Mouse (Mus musculus): ENCODE results near the gene Ppp1r12b. TPM values are rescaled to one million over a fixed set of nuclear protein-coding genes. Genes with fewer than 3 reads are reported as not detected.
A peak's percentile ranks its signal among the peaks of the same experiment; 100 is the strongest.

Gene Ppp1r12b
- polyA plus RNA-seq, 1 experiment from 2014 or later = 21.2 TPM

DNA sequence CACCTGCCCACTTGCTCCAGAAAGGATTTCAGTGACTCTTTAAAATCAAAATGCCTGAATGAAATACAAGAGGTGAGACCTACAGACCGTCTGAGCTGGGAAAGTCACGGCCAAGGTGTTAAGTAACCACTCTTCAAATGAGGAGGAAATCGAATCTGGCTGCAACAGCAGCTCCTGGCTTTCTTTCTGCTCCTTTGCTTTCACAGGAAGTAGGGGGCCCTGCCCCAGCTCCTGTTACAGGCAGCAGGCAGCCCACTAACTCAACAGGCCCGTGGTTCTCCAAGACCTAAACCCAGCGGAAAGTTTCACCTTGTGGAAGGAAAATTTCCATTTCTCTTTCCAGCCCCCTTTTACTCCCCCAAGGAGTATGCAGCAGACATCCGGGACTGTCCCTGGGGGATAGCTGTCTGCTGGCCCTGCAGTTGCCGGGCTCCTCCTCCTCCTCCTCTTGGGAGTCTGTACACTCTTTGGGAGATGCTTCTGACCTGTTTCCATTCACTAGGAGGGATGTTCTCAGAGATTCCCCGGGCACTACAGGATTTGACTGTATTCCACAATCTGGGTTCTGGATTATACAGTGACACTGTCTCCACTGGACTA lies 36.4 kb upstream of the Ppp1r12b start:
- Histone ChIP-seq H3K27me3 (ENCODE audit: control insufficient read depth, insufficient read depth, low read length) (no peaks in the 10 kb centered on the region), H3K4me1 (ENCODE audit: control insufficient read depth, insufficient read depth, low read length) (no peaks in the 10 kb centered on the region), H3K9me3 (ENCODE audit: control insufficient read depth, low read length) (no peaks in the 10 kb centered on the region), H3K9ac (replicated peaks; ENCODE audit: low read depth, low read length) (no peak overlapping the region), H3K4me3 (ENCODE audit: low read depth, low read length) (no peak overlapping the region), H3K36me3 (ENCODE audit: control insufficient read depth, insufficient read depth, low read length) (no peaks in the 10 kb centered on the region), H3K27ac (ENCODE audit: low read depth, low read length) (no peak overlapping the region), H3K4me2 (ENCODE audit: low read depth, low read length) (no peak overlapping the region)
- ATAC-seq (ENCODE audit: low read depth) = no peak
- 53% methylated on average over 8 of the region's 8 CpGs for WGBS

DNA sequence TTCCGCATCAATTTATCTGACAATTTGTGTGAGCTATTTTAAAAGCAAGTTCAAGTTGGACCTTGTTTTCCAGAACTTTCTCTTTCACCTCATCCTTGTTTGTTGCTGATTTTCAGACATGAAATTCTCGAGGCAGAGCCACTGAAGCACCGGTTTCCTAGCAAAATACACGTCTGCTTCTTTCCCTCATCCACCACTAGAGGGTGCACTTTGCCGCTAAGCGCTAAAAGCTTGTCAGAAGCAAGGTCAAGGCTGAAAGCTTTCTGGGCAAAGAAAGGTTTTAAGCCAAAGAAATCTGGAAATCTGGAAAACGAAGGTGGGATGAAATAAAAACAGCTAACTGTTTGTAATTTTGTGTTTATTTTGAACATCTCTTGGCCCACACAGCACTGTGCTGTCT lies 33.6 kb upstream of the Ppp1r12b start:
- Histone ChIP-seq H3K36me3 (ENCODE audit: control insufficient read depth, insufficient read depth, low read length) (no peaks in the 10 kb centered on the region), H3K27me3 (ENCODE audit: control insufficient read depth, insufficient read depth, low read length) (no peaks in the 10 kb centered on the region), H3K4me2 (ENCODE audit: low read depth, low read length) (no peak overlapping the region), H3K9me3 (ENCODE audit: control insufficient read depth, low read length) (no peaks in the 10 kb centered on the region), H3K9ac (replicated peaks; ENCODE audit: low read depth, low read length) (no peak overlapping the region), H3K4me1 (ENCODE audit: control insufficient read depth, insufficient read depth, low read length) (no peaks in the 10 kb centered on the region), H3K4me3 (ENCODE audit: low read depth, low read length) (no peak overlapping the region), H3K27ac (ENCODE audit: low read depth, low read length) (no peak overlapping the region)
- ATAC-seq (ENCODE audit: low read depth) = no peak
- 10% methylated on average over 7 of the region's 7 CpGs for WGBS

DNA sequence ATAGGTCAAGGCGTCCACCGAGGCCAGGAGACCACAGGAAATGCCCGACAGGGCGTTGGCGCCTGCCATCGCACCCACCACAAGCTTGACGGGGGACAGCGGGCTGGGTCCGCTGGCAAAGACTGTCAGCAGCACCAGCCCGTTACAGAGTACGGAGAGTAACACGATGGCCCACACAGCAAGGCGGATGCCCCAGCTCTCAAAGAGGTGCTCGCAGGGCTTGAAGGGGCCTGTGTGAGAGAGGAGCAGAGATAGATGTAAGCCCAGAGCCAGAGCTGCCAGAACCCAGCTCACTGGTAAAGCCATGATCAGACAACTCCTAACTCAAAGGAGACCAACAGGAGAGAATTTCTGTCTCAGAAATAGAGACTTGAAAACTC lies 32.2 kb upstream of the Ppp1r12b start:
- Histone ChIP-seq H3K4me2 (ENCODE audit: low read depth, low read length) (peak overlapping the region; percentile 80), H3K27me3 (ENCODE audit: control insufficient read depth, insufficient read depth, low read length) (no peaks in the 10 kb centered on the region), H3K27ac (ENCODE audit: low read depth, low read length) (no peak overlapping the region), H3K9me3 (ENCODE audit: control insufficient read depth, low read length) (no peaks in the 10 kb centered on the region), H3K4me1 (ENCODE audit: control insufficient read depth, insufficient read depth, low read length) (no peaks in the 10 kb centered on the region), H3K9ac (replicated peaks; ENCODE audit: low read depth, low read length) (peak overlapping the region; percentile 43), H3K36me3 (ENCODE audit: control insufficient read depth, insufficient read depth, low read length) (no peaks in the 10 kb centered on the region), H3K4me3 (ENCODE audit: low read depth, low read length) (peak overlapping the region; percentile 35)
- peak; percentile 53; the same call in 1 of the 2 replicates for ATAC-seq (ENCODE audit: low read depth)
- 19% methylated on average over 14 of the region's 14 CpGs for WGBS

DNA sequence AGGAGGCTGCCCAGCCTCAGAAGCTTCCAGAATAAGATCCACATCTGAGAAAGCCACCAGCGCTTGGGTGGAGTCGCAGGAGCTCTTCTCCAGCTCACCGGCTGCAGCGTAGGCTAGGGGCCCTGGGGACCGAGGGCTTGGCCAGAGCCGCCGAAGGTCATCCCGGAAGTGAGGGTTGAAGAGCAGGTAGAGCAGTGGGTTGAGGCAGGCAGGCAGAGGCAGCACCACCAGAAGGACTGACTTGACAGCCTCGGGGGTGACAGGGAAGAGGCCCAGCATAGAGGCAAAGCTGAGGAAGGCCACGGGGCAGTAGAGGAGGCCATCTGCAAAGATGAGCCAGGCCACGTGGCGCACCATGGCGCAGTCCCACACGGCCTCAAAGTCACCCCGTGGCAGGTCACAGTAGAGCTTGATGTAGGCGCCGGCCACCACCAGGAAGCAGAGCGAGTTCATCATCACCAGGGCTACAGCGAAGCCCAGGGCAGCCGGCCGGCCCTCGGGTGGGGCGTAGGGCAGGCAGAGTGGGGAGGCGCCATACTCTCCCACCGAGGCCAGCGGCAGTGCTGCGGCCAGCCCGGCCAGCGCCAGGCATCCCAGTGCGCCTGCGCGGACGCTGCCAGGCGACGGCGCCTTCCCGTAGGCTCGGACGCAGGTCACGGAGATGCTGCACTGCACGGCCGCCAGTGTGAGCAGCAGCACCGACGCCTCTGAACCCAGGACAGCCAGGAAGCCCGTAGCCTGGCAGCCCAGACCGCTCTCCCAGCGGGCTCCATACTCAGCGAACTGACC lies 31.6 kb upstream of the Ppp1r12b start:
- peak overlapping the region; percentile 35 for H3K4me3 ChIP-seq (ENCODE audit: low read depth, low read length)
- H3K4me2 ChIP-seq (ENCODE audit: low read depth, low read length) = peak overlapping the region; percentile 80
- peak overlapping the region; percentile 43 for H3K9ac ChIP-seq (replicated peaks; ENCODE audit: low read depth, low read length)
- 37% methylated on average over 37 of the region's 48 CpGs for WGBS
- ATAC-seq (ENCODE audit: low read depth) = peak; percentile 86
- no peak overlapping the region for H3K27ac ChIP-seq (ENCODE audit: low read depth, low read length)
- no peaks in the 10 kb centered on the region for H3K4me1 ChIP-seq (ENCODE audit: control insufficient read depth, insufficient read depth, low read length)
- no peaks in the 10 kb centered on the region for H3K27me3 ChIP-seq (ENCODE audit: control insufficient read depth, insufficient read depth, low read length)
- no peaks in the 10 kb centered on the region for H3K9me3 ChIP-seq (ENCODE audit: control insufficient read depth, low read length)
- no peaks in the 10 kb centered on the region for H3K36me3 ChIP-seq (ENCODE audit: control insufficient read depth, insufficient read depth, low read length)

DNA sequence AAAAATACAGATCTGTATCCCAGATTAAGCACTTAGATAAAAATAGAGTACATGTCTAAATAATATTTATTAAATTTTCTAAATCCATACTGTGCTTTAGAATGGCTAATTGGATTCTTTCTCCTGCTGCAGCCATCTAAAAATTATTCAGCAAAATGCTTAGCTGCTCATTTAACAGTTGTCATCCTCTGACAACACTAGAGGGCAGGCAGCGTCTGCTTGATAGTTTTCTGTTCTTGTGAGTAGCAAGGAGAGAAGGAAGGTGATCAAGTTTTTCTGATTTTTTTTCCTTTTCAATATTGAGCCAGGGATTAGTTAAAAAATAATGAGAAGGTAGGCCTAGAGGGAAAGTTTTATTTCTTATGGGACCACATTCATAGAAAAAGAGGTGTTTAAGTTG lies 17.2 kb upstream of the Ppp1r12b start:
- Histone ChIP-seq H3K9ac (replicated peaks; ENCODE audit: low read depth, low read length) (no peak overlapping the region), H3K27ac (ENCODE audit: low read depth, low read length) (no peak overlapping the region), H3K4me2 (ENCODE audit: low read depth, low read length) (no peak overlapping the region), H3K27me3 (ENCODE audit: control insufficient read depth, insufficient read depth, low read length) (no peaks in the 10 kb centered on the region), H3K4me1 (ENCODE audit: control insufficient read depth, insufficient read depth, low read length) (no peaks in the 10 kb centered on the region), H3K4me3 (ENCODE audit: low read depth, low read length) (no peak overlapping the region), H3K9me3 (ENCODE audit: control insufficient read depth, low read length) (no peaks in the 10 kb centered on the region), H3K36me3 (ENCODE audit: control insufficient read depth, insufficient read depth, low read length) (no peaks in the 10 kb centered on the region)
- no peak for ATAC-seq (ENCODE audit: low read depth)
- 69% methylated on average over 1 of the region's 1 CpGs for WGBS

DNA sequence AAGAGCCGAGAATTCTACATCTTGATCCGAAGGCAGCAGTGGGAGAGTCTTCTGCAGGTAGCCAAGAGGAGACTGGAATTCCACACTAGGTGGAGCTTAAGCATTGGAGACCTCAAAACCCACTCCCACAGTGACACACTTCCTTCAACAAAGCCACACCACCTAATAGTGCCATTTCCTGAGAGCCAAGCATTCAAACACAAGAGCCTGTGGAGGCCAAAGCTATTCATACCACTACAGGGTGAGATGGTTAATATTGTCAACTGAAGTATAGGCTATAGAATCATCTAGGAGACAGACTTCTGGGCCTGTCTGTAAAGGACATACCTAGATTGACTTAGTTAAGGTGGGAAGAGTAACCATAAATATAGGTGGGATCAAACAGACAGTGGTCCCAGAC lies 9.7 kb upstream of the Ppp1r12b start:
- H3K9me3 ChIP-seq (ENCODE audit: control insufficient read depth, low read length) = no peaks in the 10 kb centered on the region
- no peak overlapping the region for H3K4me3 ChIP-seq (ENCODE audit: low read depth, low read length)
- no peak overlapping the region for H3K9ac ChIP-seq (replicated peaks; ENCODE audit: low read depth, low read length)
- no peaks in the 10 kb centered on the region for H3K36me3 ChIP-seq (ENCODE audit: control insufficient read depth, insufficient read depth, low read length)
- H3K27ac ChIP-seq (ENCODE audit: low read depth, low read length) = no peak overlapping the region
- peaks cover 10% of the 10 kb centered on the region for H3K4me1 ChIP-seq (ENCODE audit: control insufficient read depth, insufficient read depth, low read length)
- no peak overlapping the region for H3K4me2 ChIP-seq (ENCODE audit: low read depth, low read length)
- H3K27me3 ChIP-seq (ENCODE audit: control insufficient read depth, insufficient read depth, low read length) = no peaks in the 10 kb centered on the region
- ATAC-seq (ENCODE audit: low read depth) = no peak
- 96% methylated on average over 2 of the region's 2 CpGs for WGBS

DNA sequence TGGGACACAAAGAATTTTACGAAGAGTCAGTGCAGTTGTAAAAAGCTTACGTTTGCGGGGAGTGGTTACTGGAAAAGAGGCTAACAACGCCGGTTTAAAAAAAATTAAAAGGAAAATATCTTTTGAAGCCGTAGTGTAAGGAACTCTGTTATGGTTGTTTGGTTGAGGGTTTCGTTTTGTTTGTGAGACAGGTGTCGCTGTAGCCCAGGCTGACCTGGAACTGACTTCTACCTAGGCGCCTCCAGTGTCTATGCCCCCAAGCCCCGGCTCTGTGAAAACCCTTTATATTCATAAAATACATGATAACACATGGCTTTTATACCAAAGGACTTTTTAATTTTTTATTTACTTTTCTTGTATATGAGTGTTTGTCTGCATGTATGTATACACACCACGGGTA lies 7.1 kb upstream of the Ppp1r12b start:
- Histone ChIP-seq H3K27me3 (ENCODE audit: control insufficient read depth, insufficient read depth, low read length) (no peaks in the 10 kb centered on the region), H3K4me2 (ENCODE audit: low read depth, low read length) (peak overlapping the region; percentile 64), H3K36me3 (ENCODE audit: control insufficient read depth, insufficient read depth, low read length) (no peaks in the 10 kb centered on the region), H3K4me3 (ENCODE audit: low read depth, low read length) (peak overlapping the region; percentile 67), H3K4me1 (ENCODE audit: control insufficient read depth, insufficient read depth, low read length) (peaks cover 10% of the 10 kb centered on the region), H3K27ac (ENCODE audit: low read depth, low read length) (no peak overlapping the region), H3K9ac (replicated peaks; ENCODE audit: low read depth, low read length) (peak overlapping the region; percentile 50; the same call in 1 of the 2 replicates), H3K9me3 (ENCODE audit: control insufficient read depth, low read length) (no peaks in the 10 kb centered on the region)
- WGBS = 5% methylated on average over 11 of the region's 11 CpGs
- no peak for ATAC-seq (ENCODE audit: low read depth)

DNA sequence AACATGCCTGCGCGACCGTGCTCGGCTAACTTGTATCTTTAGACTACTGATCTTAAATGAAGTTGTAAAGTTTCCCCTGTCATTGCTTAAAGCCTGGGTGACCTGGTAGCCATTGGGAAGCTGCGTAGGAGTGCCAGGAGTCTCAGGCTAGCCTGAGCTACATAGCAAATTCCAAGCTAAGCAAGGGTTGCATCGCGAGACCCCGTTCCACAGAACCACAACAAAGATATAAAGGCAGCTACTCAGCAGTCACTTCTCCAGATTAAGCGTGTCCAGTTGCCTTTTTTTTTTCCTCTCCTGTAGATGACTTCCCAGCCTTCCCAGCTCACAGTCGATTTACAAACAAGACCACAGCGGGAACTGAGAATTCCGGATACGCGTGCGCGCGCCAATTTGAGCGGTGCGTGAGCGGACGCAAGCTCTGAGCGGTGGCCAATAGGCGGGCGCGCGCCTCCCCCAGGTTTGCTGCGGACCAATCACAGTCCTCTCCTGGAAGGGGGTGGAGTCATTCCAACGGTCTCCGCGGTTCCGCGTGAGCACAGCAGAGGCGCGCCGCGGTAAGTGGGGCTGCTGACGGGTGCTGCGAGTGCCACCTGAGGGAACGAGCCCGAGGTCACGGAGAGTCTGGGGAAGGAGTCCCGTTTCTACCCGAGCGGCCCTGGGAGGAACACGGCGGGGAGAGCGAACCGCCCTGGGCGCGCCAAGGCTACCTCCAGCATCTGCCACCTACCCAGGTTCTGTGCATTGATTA lies 6.5 kb upstream of the Ppp1r12b start, which contains the start of gene Ube2t:
TSS of gene Ube2t (plus strand) at position 513 of the 751 bp plus-strand sequence.
- H3K4me1 ChIP-seq (ENCODE audit: control insufficient read depth, insufficient read depth, low read length) = peaks cover 10% of the 10 kb centered on the region
- H3K27me3 ChIP-seq (ENCODE audit: control insufficient read depth, insufficient read depth, low read length) = no peaks in the 10 kb centered on the region
- 4% methylated on average over 50 of the region's 50 CpGs for whole genome bisulfite sequencing
- peak within 1 kb of the TSS; percentile 64 for H3K4me2 ChIP-seq (ENCODE audit: low read depth, low read length)
- peak within 1 kb of the TSS; percentile 67 for H3K4me3 ChIP-seq (ENCODE audit: low read depth, low read length)
- peak; percentile 100 for ATAC-seq (ENCODE audit: low read depth)
- no peaks in the 10 kb centered on the region for H3K36me3 ChIP-seq (ENCODE audit: control insufficient read depth, insufficient read depth, low read length)
- peak within 1 kb of the TSS; percentile 50; the same call in 1 of the 2 replicates for H3K9ac ChIP-seq (replicated peaks; ENCODE audit: low read depth, low read length)
- no peaks in the 10 kb centered on the region for H3K9me3 ChIP-seq (ENCODE audit: control insufficient read depth, low read length)
- H3K27ac ChIP-seq (ENCODE audit: low read depth, low read length) = no peak within 1 kb of the TSS

DNA sequence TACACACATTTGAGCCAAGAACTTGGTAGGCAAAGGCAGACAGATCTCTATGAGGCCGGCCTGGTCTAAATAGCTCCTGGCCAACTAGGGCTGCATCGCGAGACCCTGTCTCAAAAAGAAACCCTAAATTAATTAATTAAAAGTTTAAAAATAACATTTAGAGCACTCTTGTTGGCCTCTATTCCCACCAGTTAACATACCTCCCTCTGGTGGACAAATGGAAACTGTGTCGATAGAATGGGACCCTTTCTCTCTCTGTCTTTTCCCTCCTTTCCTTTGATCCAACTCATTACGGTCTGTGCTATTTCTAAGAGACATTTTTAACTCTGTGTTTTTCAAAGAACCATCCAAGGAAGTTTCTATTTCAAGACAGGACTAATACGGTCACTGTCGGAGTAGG lies 4.9 kb upstream of the Ppp1r12b start:
- Histone ChIP-seq H3K36me3 (ENCODE audit: control insufficient read depth, insufficient read depth, low read length) (no peaks in the 10 kb centered on the region), H3K27me3 (ENCODE audit: control insufficient read depth, insufficient read depth, low read length) (no peaks in the 10 kb centered on the region), H3K9me3 (ENCODE audit: control insufficient read depth, low read length) (no peaks in the 10 kb centered on the region), H3K4me3 (ENCODE audit: low read depth, low read length) (no peak overlapping the region), H3K4me1 (ENCODE audit: control insufficient read depth, insufficient read depth, low read length) (peaks cover 10% of the 10 kb centered on the region), H3K27ac (ENCODE audit: low read depth, low read length) (no peak overlapping the region), H3K9ac (replicated peaks; ENCODE audit: low read depth, low read length) (no peak overlapping the region), H3K4me2 (ENCODE audit: low read depth, low read length) (no peak overlapping the region)
- WGBS = 64% methylated on average over 7 of the region's 7 CpGs
- no peak for ATAC-seq (ENCODE audit: low read depth)
